In genomic region chr7:31109796-31110195, GRCm38 (mm10) we compare ENCODE assay signal across 16 mouse cellular contexts. TPM values are rescaled to one million over a fixed set of nuclear protein-coding genes. Genes with fewer than 3 reads are reported as not detected.
"Had no signal": no experiment of that assay in that cellular context is flagged by ENCODE, and none has a peak within 500 bp of the region (broad histone marks: within the 10 kb centered on the region; RNA-seq: fewer than 3 reads in every experiment).

No protein-coding gene starts in this region.

- H3K27me3 ChIP-seq: limb, embryonic 13.5 days; liver, embryonic 12.5 days; liver, embryonic 15.5 days had no signal

- H3K36me3 ChIP-seq: limb, embryonic 10.5 days; limb, embryonic 13.5 days; liver, embryonic 12.5 days; liver, embryonic 15.5 days had no signal

- H3K4me1 ChIP-seq: limb, embryonic 13.5 days had no signal

- ATAC-seq: liver, embryonic 12.5 days had no signal

- H3K4me3 ChIP-seq: layer of hippocampus, adult 2 months; limb, embryonic 10.5 days; limb, embryonic 13.5 days; liver, embryonic 12.5 days; liver, embryonic 15.5 days had no signal

- DNase-seq: layer of hippocampus, adult 9-11 months; midbrain, embryonic 14.5 days; thymus, adult 18-20 months; thymus, postnatal 4 days had no signal

- H3K9me3 ChIP-seq: limb, embryonic 10.5 days; limb, embryonic 13.5 days; liver, embryonic 12.5 days; liver, embryonic 15.5 days had no signal

- H3K27ac ChIP-seq: layer of hippocampus, adult 2 months; limb, embryonic 10.5 days; limb, embryonic 13.5 days; liver, embryonic 12.5 days; liver, embryonic 15.5 days had no signal

- H3K4me2 ChIP-seq: limb, embryonic 13.5 days; liver, embryonic 12.5 days; liver, embryonic 15.5 days; midbrain, embryonic 11.5 days had no signal

- H3K9ac ChIP-seq: limb, embryonic 13.5 days; liver, embryonic 12.5 days; liver, embryonic 15.5 days had no signal

RNA-seq across cellular contexts. Expression of gene Scn1b, which starts 17.0 kb away (rescaled TPM):
- total RNA-seq: megakaryocyte-erythroid progenitor cell, adult 5-6 weeks had no signal

RNA-seq across cellular contexts. Expression of gene Fxyd3, which starts 33.3 kb away (rescaled TPM):
- total RNA-seq: layer of hippocampus, postnatal 25 days; left cerebral cortex, postnatal 25 days; megakaryocyte progenitor cell, adult 5-6 weeks; megakaryocyte-erythroid progenitor cell, adult 5-6 weeks had no signal
- polyA plus RNA-seq: midbrain, embryonic 14.5 days; midbrain, postnatal 0 days; neural tube, embryonic 14.5 days had no signal

RNA-seq across cellular contexts. Expression of gene Lgi4, which starts 50.7 kb away (rescaled TPM):
- total RNA-seq: megakaryocyte-erythroid progenitor cell, adult 5-6 weeks had no signal
- polyA plus RNA-seq: liver, embryonic 15.5 days; neural tube, embryonic 14.5 days had no signal
